Mouse (Mus musculus) T-helper 17 cell (primary cell): ENCODE measurements around the gene Nom1.

Source experiments
- in situ Hi-C, 2 experiments: fragments of 300-600 bp; cut with MboI, MseI; formaldehyde crosslinking; loops; 1 replicate in 1 of 2; 2 replicates in 1 of 2; pipeline ENCODE4 v1.15.1; 2025; ENCODE audit warnings: high pct_unique_total_duplicates in 2 of 2

The Nom1 gene

GRCm38 (mm10) chr5:29470271-29470670 is 35.8 kb downstream of the Nom1 start:
- in situ Hi-C loops: loop anchor here in 1 of 2 experiments (10.0 kb wide), 1 partner anchor 635 kb away; the partner anchor contains the start of genes 3110082J24Rik and Garem2

GRCm38 (mm10) chr5:29470851-29471394 is 36.5 kb downstream of the Nom1 start:
- in situ Hi-C loops: loop anchor here in 1 of 2 experiments (10.0 kb wide), 1 partner anchor 634 kb away; the partner anchor contains the start of genes 3110082J24Rik and Garem2

GRCm38 (mm10) chr5:29471396-29471795 is 36.9 kb downstream of the Nom1 start:
- in situ Hi-C loops: loop anchor here in 1 of 2 experiments (10.0 kb wide), 1 partner anchor 633 kb away; the partner anchor contains the start of genes 3110082J24Rik and Garem2

- in situ Hi-C loops: loop anchor here in 1 of 2 experiments (10.0 kb wide), 1 partner anchor 633 kb away; the partner anchor contains the start of genes 3110082J24Rik and Garem2
Measured at GRCm38 (mm10) chr5:29471855-29472665, 37.6 kb downstream of the Nom1 start.

- in situ Hi-C loops: loop anchor here in 1 of 2 experiments (10.0 kb wide), 1 partner anchor 631 kb away; the partner anchor contains the start of genes 3110082J24Rik and Garem2
Measured at GRCm38 (mm10) chr5:29473551-29474245, 39.2 kb downstream of the Nom1 start.

- in situ Hi-C loops: loop anchor here in 1 of 2 experiments (10.0 kb wide), 1 partner anchor 630 kb away; the partner anchor contains the start of genes 3110082J24Rik and Garem2
Measured at GRCm38 (mm10) chr5:29474246-29474960, 39.9 kb downstream of the Nom1 start.

GRCm38 (mm10) chr5:29475041-29475440 is 40.6 kb downstream of the Nom1 start:
- in situ Hi-C loops: loop anchor here in 1 of 2 experiments (10.0 kb wide), 1 partner anchor 630 kb away; the partner anchor contains the start of genes 3110082J24Rik and Garem2

GRCm38 (mm10) chr5:29475556-29475955 is 41.1 kb downstream of the Nom1 start:
- in situ Hi-C loops: loop anchor here in 1 of 2 experiments (10.0 kb wide), 1 partner anchor 629 kb away; the partner anchor contains the start of genes 3110082J24Rik and Garem2

- in situ Hi-C loops: loop anchor here in 1 of 2 experiments (10.0 kb wide), 1 partner anchor 629 kb away; the partner anchor contains the start of genes 3110082J24Rik and Garem2
Measured at GRCm38 (mm10) chr5:29476021-29476420, 41.6 kb downstream of the Nom1 start.

GRCm38 (mm10) chr5:29477474-29478207 is 43.2 kb downstream of the Nom1 start:
- in situ Hi-C loops: loop anchor here in 1 of 2 experiments (10.0 kb wide), 1 partner anchor 627 kb away; the partner anchor contains the start of genes 3110082J24Rik and Garem2

GRCm38 (mm10) chr5:29478208-29479197 is 44.0 kb downstream of the Nom1 start, which contains the start of gene Mnx1:
Mnx1 (minus strand) TSS chr5:29478470.
- in situ Hi-C loops: loop anchor here in 1 of 2 experiments (10.0 kb wide), 1 partner anchor 626 kb away; the partner anchor contains the start of genes 3110082J24Rik and Garem2

- in situ Hi-C loops: loop anchor here in 1 of 2 experiments (10.0 kb wide), 1 partner anchor 626 kb away; the partner anchor contains the start of genes 3110082J24Rik and Garem2
Measured at GRCm38 (mm10) chr5:29479198-29479593, 44.7 kb downstream of the Nom1 start.

- in situ Hi-C loops: no loop called here
Measured at GRCm38 (mm10) chr5:29483801-29484200, 49.3 kb downstream of the Nom1 start.

GRCm38 (mm10) chr5:29484965-29485940 is 50.8 kb downstream of the Nom1 start:
- in situ Hi-C loops: no loop called here

GRCm38 (mm10) chr5:29485941-29486320 is 51.5 kb downstream of the Nom1 start:
- in situ Hi-C loops: no loop called here

GRCm38 (mm10) chr5:29487321-29487720 is 52.9 kb downstream of the Nom1 start:
- in situ Hi-C loops: no loop called here

GRCm38 (mm10) chr5:29507013-29507412 is 72.5 kb downstream of the Nom1 start:
- in situ Hi-C loops: no loop called here
